Mouse (Mus musculus): ENCODE measurements around the gene 9930104L06Rik. TPM values are rescaled to one million over a fixed set of nuclear protein-coding genes. Genes with fewer than 3 reads are reported as not detected.

9930104L06Rik gene
- 23.8 and 32.6 TPM in 2 replicates for total RNA-seq (2012; rRNA removed)

- Histone ChIP-seq H3K9me3 (ENCODE audit: control insufficient read depth, insufficient read depth, low read depth, low read length) (no peaks in the 10 kb centered on the region), H3K4me1 (ENCODE audit: control insufficient read depth in 2 of 2, insufficient read depth in 2 of 2, low read length in 2 of 2, poor library complexity in 1 of 2) (peaks cover 3 to 5% of the 10 kb centered on the region in 2 experiments), H3K4me3 (ENCODE audit: insufficient read depth in 1 of 2, low read depth in 1 of 2, low read length in 2 of 2, poor library complexity in 1 of 2, severe bottlenecking in 1 of 2) (peak within 1 kb of the TSS; percentile 90 to 95), H3K36me3 (ENCODE audit: control insufficient read depth, insufficient read depth, low read length, poor library complexity, severe bottlenecking) (peaks cover 17% of the 10 kb centered on the region), H3K27ac (ENCODE audit: insufficient read depth, low read depth, low read length, poor library complexity, severe bottlenecking) (peak within 1 kb of the TSS; percentile 76), H3K9ac (ENCODE audit: insufficient read depth, low read depth, low read length, poor library complexity, severe bottlenecking) (peak within 1 kb of the TSS; percentile 97)
- in situ Hi-C loops (cut with MboI; ENCODE audit: low sequenced_read_pairs in 2 of 2, unreplicated experiment in 2 of 2) = no loop called here
- peak; percentile 97 for DNase-seq (ENCODE audit: low read depth, low spot score)
- TF ChIP-seq ZC3H11A (IDR thresholded peaks at IDR 0.05; ENCODE audit: borderline replicate concordance, low read depth, low read length) (no peak), CHD2 (IDR thresholded peaks at IDR 0.05; ENCODE audit: low read depth, low read length) (peak; percentile 95), HCFC1 (IDR thresholded peaks at IDR 0.05; ENCODE audit: borderline replicate concordance, insufficient read depth, low read length) (peak; percentile 97), ZNF384 (IDR thresholded peaks at IDR 0.05; ENCODE audit: low read depth, low read length) (no peak), MAFK (IDR thresholded peaks at IDR 0.05; ENCODE audit: insufficient read depth, low read depth, low read length) (no peak)
Measured at GRCm38 (mm10) chr4:124936613-124937471, at the start of gene 9930104L06Rik. 9930104L06Rik (plus strand) TSS chr4:124937048.

- Histone ChIP-seq H3K4me3 (ENCODE audit: insufficient read depth in 1 of 2, low read depth in 1 of 2, low read length in 2 of 2, poor library complexity in 1 of 2, severe bottlenecking in 1 of 2) (no peak overlapping the region), H3K4me1 (ENCODE audit: control insufficient read depth in 2 of 2, insufficient read depth in 2 of 2, low read length in 2 of 2, poor library complexity in 1 of 2) (peaks cover 0 to 3% of the 10 kb centered on the region in 2 experiments; a peak in 1 of 4 replicates), H3K27ac (ENCODE audit: insufficient read depth, low read depth, low read length, poor library complexity, severe bottlenecking) (no peak overlapping the region), H3K9me3 (ENCODE audit: control insufficient read depth, insufficient read depth, low read depth, low read length) (no peaks in the 10 kb centered on the region), H3K36me3 (ENCODE audit: control insufficient read depth, insufficient read depth, low read length, poor library complexity, severe bottlenecking) (no peaks in the 10 kb centered on the region), H3K9ac (ENCODE audit: insufficient read depth, low read depth, low read length, poor library complexity, severe bottlenecking) (no peak overlapping the region)
- TF ChIP-seq MAFK (IDR thresholded peaks at IDR 0.05; ENCODE audit: insufficient read depth, low read depth, low read length) (no peak), ZNF384 (IDR thresholded peaks at IDR 0.05; ENCODE audit: low read depth, low read length) (no peak), ZC3H11A (IDR thresholded peaks at IDR 0.05; ENCODE audit: borderline replicate concordance, low read depth, low read length) (no peak), CHD2 (IDR thresholded peaks at IDR 0.05; ENCODE audit: low read depth, low read length) (no peak), HCFC1 (IDR thresholded peaks at IDR 0.05; ENCODE audit: borderline replicate concordance, insufficient read depth, low read length) (no peak)
- DNase-seq (ENCODE audit: low read depth, low spot score) = no peak
- in situ Hi-C loops (cut with MboI; ENCODE audit: low sequenced_read_pairs in 2 of 2, unreplicated experiment in 2 of 2) = no loop called here
Measured at GRCm38 (mm10) chr4:124888702-124889101, 48.1 kb upstream of the 9930104L06Rik start.

- no peak overlapping the region for H3K4me3 ChIP-seq (ENCODE audit: insufficient read depth in 1 of 2, low read depth in 1 of 2, low read length in 2 of 2, poor library complexity in 1 of 2, severe bottlenecking in 1 of 2)
- in situ Hi-C loops (cut with MboI; ENCODE audit: low sequenced_read_pairs in 2 of 2, unreplicated experiment in 2 of 2) = no loop called here
- no peak for TF ChIP-seq HCFC1 (IDR thresholded peaks at IDR 0.05; ENCODE audit: borderline replicate concordance, insufficient read depth, low read length)
- TF ChIP-seq ZC3H11A (IDR thresholded peaks at IDR 0.05; ENCODE audit: borderline replicate concordance, low read depth, low read length) = no peak
- no peak for TF ChIP-seq CHD2 (IDR thresholded peaks at IDR 0.05; ENCODE audit: low read depth, low read length)
- no peak for TF ChIP-seq MAFK (IDR thresholded peaks at IDR 0.05; ENCODE audit: insufficient read depth, low read depth, low read length)
- no peak for TF ChIP-seq ZNF384 (IDR thresholded peaks at IDR 0.05; ENCODE audit: low read depth, low read length)
Measured at GRCm38 (mm10) chr4:124889935-124890334, 46.9 kb upstream of the 9930104L06Rik start.

GRCm38 (mm10) chr4:124890831-124891230, 46.0 kb upstream of the 9930104L06Rik start:
- no peak overlapping the region for H3K27ac ChIP-seq (ENCODE audit: insufficient read depth, low read depth, low read length, poor library complexity, severe bottlenecking)
- no peak overlapping the region for H3K4me3 ChIP-seq (ENCODE audit: insufficient read depth in 1 of 2, low read depth in 1 of 2, low read length in 2 of 2, poor library complexity in 1 of 2, severe bottlenecking in 1 of 2)
- no peaks in the 10 kb centered on the region for H3K36me3 ChIP-seq (ENCODE audit: control insufficient read depth, insufficient read depth, low read length, poor library complexity, severe bottlenecking)
- no peak for TF ChIP-seq MAFK (IDR thresholded peaks at IDR 0.05; ENCODE audit: insufficient read depth, low read depth, low read length)
- TF ChIP-seq HCFC1 (IDR thresholded peaks at IDR 0.05; ENCODE audit: borderline replicate concordance, insufficient read depth, low read length) = no peak
- TF ChIP-seq ZNF384 (IDR thresholded peaks at IDR 0.05; ENCODE audit: low read depth, low read length) = no peak
- no peak for TF ChIP-seq ZC3H11A (IDR thresholded peaks at IDR 0.05; ENCODE audit: borderline replicate concordance, low read depth, low read length)
- no peak for TF ChIP-seq CHD2 (IDR thresholded peaks at IDR 0.05; ENCODE audit: low read depth, low read length)
- no peak overlapping the region for H3K9ac ChIP-seq (ENCODE audit: insufficient read depth, low read depth, low read length, poor library complexity, severe bottlenecking)
- DNase-seq (ENCODE audit: low read depth, low spot score) = no peak
- peaks cover 0 to 7% of the 10 kb centered on the region in 2 experiments; a peak in 1 of 4 replicates for H3K4me1 ChIP-seq (ENCODE audit: control insufficient read depth in 2 of 2, insufficient read depth in 2 of 2, low read length in 2 of 2, poor library complexity in 1 of 2)
- H3K9me3 ChIP-seq (ENCODE audit: control insufficient read depth, insufficient read depth, low read depth, low read length) = no peaks in the 10 kb centered on the region
- in situ Hi-C loops (cut with MboI; ENCODE audit: low sequenced_read_pairs in 2 of 2, unreplicated experiment in 2 of 2) = no loop called here

More at GRCm38 (mm10) chr4:124889935-124890334, 46.9 kb upstream of the 9930104L06Rik start:
- DNase-seq (ENCODE audit: low read depth, low spot score) = no peak
- Histone ChIP-seq H3K9me3 (ENCODE audit: control insufficient read depth, insufficient read depth, low read depth, low read length) (no peaks in the 10 kb centered on the region), H3K27ac (ENCODE audit: insufficient read depth, low read depth, low read length, poor library complexity, severe bottlenecking) (no peak overlapping the region), H3K4me1 (ENCODE audit: control insufficient read depth in 2 of 2, insufficient read depth in 2 of 2, low read length in 2 of 2, poor library complexity in 1 of 2) (peaks cover 0 to 7% of the 10 kb centered on the region in 2 experiments; a peak in 1 of 4 replicates), H3K36me3 (ENCODE audit: control insufficient read depth, insufficient read depth, low read length, poor library complexity, severe bottlenecking) (no peaks in the 10 kb centered on the region), H3K9ac (ENCODE audit: insufficient read depth, low read depth, low read length, poor library complexity, severe bottlenecking) (no peak overlapping the region)
